Mouse (Mus musculus): ENCODE results near the gene 2010111I01Rik.
"Not testable (repeated sequence)": the region's sequence is repeated elsewhere in the genome, so short reads cannot be mapped to it uniquely, and the experiment has no call there.

The 2010111I01Rik gene

GRCm38 (mm10) chr13:63311156-63311555, 346.5 kb downstream of the 2010111I01Rik start:
- no peak for DNase-seq (ENCODE audit: low read depth, low spot score)

GRCm38 (mm10) chr13:63313247-63313646, 348.6 kb downstream of the 2010111I01Rik start:
- DNase-seq (ENCODE audit: low read depth, low spot score) = no peak

DNA sequence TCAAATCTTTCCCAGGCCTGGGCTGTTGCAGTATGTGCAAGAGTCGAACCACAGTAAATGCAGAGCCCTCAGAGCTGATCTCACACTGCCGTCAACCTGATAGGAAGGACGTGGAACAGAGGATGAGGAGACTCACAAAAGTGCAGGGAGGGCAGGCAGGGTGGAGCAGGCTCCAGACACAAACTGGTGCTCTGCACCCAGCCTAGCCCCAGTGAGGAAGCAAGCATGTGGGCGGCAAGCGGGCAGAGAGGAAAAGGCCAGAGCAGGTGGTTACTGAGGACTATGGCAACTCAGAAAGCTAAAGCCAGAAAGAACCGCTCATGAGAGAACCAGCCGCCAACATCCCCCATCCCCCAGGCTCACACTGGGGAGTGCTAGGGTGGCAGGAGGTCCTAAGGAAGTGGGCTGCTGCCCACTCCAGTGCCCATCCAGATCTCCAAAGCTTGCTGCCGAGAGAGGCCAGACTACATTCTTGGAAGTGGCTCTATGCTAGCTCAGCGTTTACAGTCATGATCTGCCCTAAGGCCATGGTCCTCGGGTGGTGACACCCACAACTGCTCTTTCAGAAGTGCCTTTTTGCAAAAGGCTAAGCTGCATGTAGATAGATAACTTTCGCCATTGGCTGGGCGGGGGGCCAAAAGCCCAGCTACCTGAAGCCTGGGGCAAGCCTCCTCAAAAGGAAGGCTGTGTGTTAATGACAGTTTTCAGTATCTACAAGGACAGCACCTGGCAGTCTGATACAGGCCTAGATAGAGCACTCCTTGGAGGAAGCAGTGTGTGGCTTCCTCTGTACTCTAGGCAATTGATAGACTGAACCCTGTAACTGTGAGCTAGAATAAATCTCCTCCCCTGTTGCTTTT, 349.3 kb downstream of the 2010111I01Rik start:
- DNase-seq (ENCODE audit: low read depth, low spot score) = no peak

- DNase-seq (ENCODE audit: low read depth, low spot score) = no peak
These were observed 349.9 kb downstream of the 2010111I01Rik start for GRCm38 (mm10) chr13:63314608-63314920.

- not testable (repeated sequence) for DNase-seq (ENCODE audit: low read depth, low spot score)
These were observed 350.4 kb downstream of the 2010111I01Rik start for GRCm38 (mm10) chr13:63315111-63315510.

GRCm38 (mm10) chr13:63315777-63316176, 351.1 kb downstream of the 2010111I01Rik start:
- DNase-seq (ENCODE audit: low read depth, low spot score) = no peak

DNA sequence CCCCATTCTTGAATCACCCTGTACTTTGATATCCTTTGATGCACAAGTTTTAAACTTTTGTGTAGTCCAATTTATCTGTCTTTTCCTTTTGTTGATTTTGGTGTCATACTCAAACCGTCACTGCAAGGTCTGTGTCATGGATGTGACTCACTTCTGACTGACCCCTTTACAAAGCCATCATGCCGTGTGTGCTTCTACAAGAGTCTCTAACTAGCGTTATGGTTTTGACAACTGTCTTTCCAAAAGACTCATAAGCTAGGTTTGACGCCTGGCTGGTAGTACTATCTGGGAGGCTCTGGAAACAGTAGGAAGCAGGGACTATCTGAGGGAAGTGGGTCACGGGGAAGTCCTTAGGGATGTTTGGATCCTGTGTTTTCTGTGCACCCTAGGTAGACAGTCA, 351.7 kb downstream of the 2010111I01Rik start:
- DNase-seq (ENCODE audit: low read depth, low spot score) = no peak

DNA sequence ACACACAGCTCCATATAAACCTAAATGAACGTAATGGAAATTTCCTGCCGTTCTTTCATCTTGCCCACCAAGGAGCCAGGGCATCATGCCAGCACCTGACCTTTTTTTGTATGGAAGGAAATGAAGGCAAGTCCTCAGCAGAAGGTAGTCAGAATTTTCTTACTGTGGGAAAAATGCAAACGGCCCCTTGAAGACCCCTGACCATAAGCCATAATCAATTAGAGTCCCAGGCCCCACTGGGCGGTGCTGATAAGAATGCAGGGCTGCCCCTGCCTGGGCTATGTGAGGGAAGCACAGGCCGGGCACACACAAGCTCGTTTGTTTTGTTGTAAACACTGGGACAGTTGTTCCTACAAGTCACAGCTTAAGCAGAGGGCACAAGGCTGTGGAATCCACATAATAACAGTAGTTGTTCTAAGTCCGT, 353.0 kb downstream of the 2010111I01Rik start:
- DNase-seq (ENCODE audit: low read depth, low spot score) = peak; percentile 90

DNA sequence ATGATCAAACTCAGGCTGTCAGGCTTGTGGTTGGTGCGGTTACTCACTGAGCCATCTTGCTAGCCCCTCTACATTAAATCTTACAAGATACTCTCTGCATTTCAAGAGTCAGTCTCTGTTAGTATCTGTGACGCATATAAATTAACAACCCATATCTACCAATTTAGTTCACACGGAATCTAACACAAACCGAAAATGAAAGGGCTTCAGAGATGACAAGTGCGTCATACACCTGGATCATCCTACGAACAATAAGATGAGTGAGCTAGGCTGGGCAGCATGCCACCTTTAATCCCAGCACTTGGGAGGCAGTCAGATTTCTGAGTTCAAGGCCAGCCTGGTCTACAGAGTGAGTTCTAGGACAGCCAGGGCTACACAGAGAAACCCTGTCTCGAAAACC, 355.1 kb downstream of the 2010111I01Rik start:
- no peak for DNase-seq (ENCODE audit: low read depth, low spot score)

DNA sequence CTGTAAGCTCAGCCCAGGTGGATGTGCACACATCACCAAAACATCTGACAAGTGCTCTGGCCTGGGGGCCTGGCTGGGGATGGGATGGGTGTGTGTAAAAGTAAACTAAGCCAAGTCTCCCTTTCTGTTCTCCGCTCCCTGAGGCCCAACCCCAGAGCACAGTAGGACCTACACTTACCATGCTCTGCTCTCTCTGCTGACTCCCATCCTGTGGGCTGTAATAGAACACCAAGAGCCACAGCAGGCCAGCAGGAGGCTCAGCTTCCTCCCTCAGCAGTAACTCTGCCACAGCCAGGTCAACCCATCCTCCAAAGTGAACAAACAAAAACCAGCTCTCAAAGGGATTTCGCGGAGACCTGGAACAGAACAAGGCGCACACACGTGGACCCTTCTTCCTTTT, 357.0 kb downstream of the 2010111I01Rik start:
- DNase-seq (ENCODE audit: low read depth, low spot score) = no peak

DNA sequence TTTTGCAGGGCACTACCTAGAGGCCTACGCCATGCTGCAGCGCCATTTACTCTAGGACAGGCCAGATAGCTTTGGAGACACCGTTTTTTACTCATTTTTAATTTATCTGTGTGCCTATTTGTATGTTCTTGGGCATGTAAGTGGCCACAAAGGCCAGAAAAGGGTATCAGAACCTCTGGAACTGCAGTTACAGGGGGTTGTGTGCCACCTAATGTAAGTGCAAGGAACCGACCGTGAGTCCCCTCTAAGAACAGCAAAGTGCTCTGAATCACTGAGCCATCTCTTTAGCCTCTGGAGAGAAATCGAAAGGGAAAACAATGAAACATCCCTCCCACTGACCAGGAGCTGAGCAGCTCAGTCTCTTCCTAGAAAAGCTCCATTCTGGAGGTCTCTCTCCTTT, 358.1 kb downstream of the 2010111I01Rik start:
- no peak for DNase-seq (ENCODE audit: low read depth, low spot score)

DNA sequence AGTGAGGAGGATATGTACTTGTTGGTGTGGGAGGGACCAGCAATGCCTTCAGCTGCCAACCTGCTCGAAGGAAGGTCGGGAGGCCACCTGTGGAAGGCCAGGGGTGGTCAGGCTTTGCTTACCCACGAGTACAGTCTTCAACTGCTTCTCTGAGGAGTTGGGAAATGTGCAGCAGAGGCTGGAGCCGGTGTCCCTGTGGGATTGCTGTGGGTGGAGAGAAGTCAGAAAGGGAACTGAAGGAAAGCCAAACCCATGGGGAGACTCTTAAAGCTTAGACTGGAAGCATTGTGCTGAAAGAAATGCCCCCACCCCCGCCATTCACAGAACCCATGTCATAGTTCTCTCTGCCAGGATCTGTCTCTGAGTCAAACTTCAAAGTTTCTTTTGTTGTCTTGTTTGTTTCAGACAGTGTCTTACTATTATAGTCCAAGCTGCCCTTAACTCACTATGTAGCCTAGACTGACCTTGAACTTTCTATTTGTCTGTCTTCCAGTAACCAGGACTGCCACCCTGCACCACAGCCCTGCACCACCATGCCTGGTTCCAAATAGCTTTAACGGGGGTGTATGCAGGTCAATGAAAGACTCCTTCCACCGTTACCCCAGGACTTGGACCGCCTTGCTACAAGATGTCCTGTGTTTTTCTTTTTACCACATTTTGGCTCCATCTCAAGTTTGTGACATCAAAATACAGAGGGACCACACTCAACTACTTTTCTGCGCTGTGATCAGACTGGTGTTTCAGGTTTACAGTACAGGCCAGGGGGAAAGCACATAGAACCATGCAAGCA, 358.8 kb downstream of the 2010111I01Rik start:
- peak; percentile 56 for DNase-seq (ENCODE audit: low read depth, low spot score)

DNA sequence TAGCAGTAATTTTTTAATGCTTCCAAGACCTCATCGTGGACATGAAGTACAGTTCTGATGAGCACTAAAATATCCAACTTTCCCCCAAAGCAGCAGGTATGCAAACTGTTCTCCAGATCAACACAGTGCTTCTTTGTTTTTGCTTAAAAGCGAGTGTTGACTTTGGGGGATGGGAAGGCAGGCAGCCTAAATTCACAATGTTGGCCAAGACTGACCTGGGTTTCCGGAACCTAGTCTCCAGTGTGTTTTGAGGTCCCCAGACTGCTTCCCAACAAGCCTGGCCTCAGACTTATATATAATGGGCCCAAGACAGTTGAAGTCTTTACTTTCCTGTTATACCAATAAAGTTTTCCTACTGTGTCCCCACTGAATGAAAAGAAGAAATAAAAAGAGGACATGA, 359.6 kb downstream of the 2010111I01Rik start:
- DNase-seq (ENCODE audit: low read depth, low spot score) = no peak

- DNase-seq (ENCODE audit: low read depth, low spot score) = peak; percentile 68
These were observed 360.5 kb downstream of the 2010111I01Rik start for GRCm38 (mm10) chr13:63324978-63325848.

DNA sequence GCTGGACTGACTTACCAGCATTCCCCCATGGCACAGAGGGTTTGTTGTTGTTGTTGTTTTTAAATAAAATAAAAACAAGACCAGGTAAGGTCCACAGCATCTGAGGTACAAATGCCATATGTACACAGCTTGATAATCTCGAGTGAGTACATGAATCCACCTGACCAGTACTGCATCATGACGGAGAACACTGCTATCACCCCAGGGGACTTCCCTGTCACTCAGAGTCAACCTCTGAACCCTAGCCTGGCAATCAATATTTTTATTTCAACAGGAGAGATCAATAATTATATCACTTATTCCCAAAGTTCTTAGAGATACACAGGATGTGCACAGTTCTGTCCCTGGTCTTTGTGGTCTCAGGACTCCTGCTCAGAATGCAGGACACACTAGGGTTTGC, 361.3 kb downstream of the 2010111I01Rik start:
- no peak for DNase-seq (ENCODE audit: low read depth, low spot score)

GRCm38 (mm10) chr13:63330236-63330860, 365.7 kb downstream of the 2010111I01Rik start:
- DNase-seq (ENCODE audit: low read depth, low spot score) = peak; percentile 83

- DNase-seq (ENCODE audit: low read depth, low spot score) = peak; percentile 81
These were observed 366.7 kb downstream of the 2010111I01Rik start for GRCm38 (mm10) chr13:63331379-63331778.

GRCm38 (mm10) chr13:63332576-63333300, 368.0 kb downstream of the 2010111I01Rik start:
- peak; percentile 89 for DNase-seq (ENCODE audit: low read depth, low spot score)

DNA sequence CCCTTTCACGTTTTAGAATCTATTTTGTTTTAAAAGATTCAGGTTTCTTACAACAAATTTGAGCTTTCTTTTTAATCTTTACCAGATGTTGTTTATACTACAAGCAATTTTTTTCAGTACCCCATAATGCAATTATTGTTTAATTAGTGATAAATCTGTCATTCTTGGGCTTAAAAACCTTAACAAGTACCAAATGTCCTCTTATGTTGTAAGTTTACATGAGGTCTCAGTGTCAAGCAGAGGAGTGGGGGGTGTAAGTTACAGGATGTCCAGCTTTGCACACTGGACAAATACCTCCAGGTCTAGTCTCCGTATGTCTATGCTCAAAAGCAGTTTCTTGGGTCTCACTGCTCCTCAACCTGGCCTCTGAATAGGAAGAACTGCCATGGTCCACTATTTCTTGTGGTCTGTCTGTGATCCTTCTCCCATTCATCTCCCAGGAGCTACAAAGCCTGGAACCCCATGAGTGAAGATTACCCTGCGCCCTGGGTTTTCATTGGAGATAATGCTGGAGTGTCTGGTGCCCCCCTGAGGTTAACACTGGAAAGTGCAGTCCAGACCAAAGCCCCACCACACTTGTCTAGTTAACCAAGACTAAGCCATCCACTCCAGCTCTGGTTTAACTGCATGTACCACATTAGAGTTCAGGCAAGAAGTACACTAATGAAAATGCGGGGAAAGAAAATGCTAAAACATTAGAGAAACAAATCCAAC, 370.9 kb downstream of the 2010111I01Rik start:
- DNase-seq (ENCODE audit: low read depth, low spot score) = peak; percentile 68

DNA sequence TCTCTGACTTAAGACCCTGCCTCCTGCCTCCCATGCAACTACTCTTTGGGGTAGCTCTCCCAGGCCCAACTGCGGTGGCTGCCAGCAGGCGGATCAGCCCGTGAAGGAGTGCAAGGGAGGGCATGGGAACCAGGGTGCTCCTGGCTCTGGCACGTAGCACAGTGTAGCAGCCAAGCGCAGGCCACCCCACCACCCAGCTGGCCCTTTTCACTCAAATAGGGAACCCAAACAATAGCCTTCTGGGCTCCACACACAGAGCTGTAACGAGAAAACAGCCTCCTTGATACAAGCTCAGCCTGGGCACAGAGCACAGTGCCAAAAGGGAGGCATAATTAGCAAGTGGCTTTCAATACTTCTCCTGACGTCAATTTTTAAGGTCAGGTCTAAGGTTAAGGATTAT, 371.6 kb downstream of the 2010111I01Rik start:
- DNase-seq (ENCODE audit: low read depth, low spot score) = peak; percentile 68

Data from brain, adult 2 months (tissue).